Mouse (Mus musculus) yolk sac, embryonic 10.5 days (tissue): ENCODE measurements around the gene Slc24a3.

Source experiments
- DNase-seq: peaks from one replicate; pipeline ENCODE4 v3.0.0-alpha.2; 2017; ENCODE audit warnings: low spot score

Gene Slc24a3

GRCm38 (mm10) chr2:145283746-145284145, 116.2 kb downstream of the Slc24a3 start:
- DNase-seq = no peak

GRCm38 (mm10) chr2:145288501-145288900, 120.9 kb downstream of the Slc24a3 start:
- DNase-seq = no peak

DNA sequence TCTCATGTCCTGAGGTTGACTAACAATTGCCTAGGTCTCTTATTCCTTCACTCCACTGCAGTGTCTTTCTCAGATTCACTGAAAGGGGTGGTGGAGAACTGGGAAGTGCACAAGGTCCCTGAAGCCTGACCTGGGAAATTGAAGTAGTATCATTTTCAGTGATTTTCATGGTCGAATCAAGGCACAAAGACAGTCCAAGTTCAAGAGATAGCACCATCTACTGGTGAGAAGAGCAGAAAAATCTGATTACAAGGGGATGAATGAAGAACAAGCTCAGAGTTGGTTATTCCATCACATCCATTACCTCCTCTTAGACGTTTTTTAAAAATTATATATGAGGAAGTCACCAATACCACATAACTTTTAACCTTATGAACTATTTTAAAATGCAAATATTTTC, 123.9 kb downstream of the Slc24a3 start:
- no peak for DNase-seq

- no peak for DNase-seq
These were observed 124.6 kb downstream of the Slc24a3 start for GRCm38 (mm10) chr2:145292196-145292595.

GRCm38 (mm10) chr2:145292816-145293215, 125.3 kb downstream of the Slc24a3 start:
- no peak for DNase-seq

DNA sequence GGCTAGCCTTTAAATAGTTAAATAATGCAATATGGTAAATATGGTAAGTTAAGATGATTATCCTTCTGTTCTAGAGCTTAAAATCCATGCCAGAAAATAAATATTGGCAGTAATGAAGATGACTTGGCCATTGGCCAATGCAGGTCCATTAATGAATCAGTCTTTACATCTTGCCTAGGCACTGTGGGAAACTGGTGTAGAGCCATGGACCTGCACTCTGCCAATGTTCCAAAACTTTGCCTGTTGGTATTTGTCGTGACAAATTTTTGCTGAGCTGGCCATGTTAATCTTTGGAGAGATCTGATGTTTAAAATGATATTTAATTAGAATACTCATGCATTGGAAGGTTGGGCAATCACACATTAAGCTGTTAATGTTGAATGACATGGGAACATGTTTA, 129.4 kb downstream of the Slc24a3 start:
- no peak for DNase-seq

DNA sequence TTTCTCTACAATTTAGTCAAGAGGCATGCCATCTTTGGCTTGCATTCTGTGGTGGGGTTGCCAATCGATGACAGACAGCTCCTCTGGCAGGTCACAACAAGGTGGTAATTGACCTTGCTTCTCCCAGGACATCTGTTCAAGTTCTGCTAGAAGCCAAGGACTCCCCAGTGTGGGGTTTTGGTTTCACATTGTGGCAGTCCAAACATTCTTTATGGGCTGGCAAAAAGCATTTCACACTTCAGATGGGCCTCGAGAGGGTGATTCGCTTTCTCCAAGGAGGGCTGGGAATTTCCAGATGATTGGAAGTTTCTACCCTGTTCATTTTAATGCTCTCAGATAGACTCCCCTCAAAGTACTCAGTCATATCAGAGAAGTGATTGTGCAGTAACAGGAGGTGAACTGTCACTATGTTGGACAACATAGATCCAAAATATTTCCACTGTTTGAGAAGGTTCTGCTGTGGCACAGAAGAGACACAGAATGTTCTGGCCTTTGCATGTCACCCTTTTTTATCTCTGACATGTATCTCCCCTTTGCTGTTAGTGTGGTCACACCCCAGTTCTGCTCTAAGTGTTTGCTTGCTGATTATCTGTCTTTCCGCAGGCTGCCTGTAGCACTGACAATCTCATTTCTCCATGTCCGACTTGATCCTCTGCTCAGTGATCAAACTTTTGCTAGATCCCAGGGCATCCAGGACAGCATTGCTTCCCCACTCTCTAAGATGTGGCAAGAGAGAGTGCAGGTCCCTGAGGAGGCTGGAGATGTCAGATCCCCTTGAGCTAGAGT, 132.6 kb downstream of the Slc24a3 start:
- DNase-seq = no peak

DNA sequence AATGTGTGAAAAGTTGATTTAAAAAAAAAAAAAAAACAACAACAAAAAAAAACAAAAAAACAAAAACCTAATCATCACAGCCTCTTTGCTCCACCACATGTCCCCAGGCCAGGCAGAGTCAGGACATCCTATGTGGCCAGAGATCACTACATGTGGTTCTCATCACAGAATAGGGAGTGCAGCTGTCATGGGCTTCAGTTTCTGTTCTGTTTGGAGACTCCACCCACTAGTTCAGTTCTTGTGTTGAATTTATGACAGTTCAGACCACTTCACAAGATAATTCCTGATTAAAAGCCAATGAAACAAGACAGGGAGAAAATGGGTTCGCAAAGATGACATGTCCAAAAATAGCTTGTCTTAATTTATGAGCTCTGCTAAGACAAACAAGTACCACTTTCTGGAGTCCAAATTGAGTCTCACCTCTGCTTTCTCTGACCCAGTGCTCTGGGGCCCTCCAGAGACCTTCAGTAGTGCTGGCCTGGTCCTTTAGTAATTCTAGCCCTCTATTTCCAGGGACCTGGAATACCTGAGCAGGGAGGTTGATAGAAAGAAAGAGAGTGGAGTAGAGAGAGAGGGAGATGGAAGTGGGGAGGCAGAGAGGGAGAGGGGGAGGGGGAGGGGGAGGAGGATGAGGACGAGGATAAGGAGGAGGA, 139.8 kb downstream of the Slc24a3 start:
- no peak for DNase-seq

GRCm38 (mm10) chr2:145318916-145319315, 151.4 kb downstream of the Slc24a3 start:
- no peak for DNase-seq

DNA sequence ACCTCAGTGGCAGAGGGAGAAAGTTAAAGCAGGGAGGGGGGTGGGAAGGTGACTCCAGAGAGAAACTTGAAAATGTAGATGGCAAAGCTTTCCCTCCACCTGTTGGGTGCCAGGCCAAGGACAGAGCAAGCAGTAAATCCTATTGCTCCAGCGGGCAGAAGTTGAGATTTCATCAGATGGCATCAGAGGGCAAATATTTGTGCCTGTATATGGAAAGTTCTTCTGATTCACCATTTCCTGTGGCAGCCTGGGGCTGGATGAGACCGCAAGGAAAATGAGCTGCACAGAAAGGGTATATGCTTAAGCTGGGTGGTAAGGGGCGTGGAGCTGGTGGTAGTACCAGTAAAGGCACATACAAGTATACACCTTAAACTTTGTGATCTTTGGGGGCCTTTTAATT, 153.7 kb downstream of the Slc24a3 start:
- no peak for DNase-seq

DNA sequence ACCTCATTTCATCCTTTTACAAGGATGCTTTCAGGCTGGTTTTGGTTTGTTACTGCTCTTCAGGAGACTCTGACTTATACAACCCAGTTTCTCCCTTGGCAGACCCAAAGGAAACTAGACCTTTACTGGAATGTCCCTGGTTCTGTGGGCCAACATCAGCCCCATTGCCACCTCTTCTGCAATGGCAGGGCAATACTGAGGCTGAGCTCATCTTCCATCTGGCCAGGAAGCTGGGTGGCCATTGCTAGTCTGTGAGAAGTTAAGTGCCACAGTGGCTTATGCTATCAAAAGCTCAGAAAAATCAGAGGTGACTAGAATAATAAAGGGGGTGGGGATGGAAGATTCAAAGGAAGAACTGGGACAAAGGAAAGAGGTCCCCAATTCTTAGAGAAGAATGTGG, 154.2 kb downstream of the Slc24a3 start:
- DNase-seq = no peak

DNA sequence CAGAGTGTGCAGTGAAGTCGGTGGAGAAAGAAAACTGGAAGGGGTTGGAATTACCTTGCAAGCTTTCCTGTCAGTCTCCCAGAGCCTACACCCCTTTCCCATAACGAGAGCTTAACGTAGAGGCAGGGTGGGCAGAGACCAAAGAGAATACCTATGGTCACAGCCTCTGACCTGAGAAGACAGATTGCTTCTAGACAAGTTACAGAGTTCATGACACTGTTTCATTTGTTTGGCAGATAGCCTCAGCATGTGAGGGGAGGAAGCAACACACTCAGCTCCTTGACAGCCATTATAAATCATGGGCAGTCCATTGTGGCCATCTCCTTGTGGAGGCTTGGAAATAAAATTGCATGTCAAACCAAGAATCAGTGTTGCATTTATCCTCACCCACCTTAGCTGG, 156.9 kb downstream of the Slc24a3 start:
- no peak for DNase-seq

DNA sequence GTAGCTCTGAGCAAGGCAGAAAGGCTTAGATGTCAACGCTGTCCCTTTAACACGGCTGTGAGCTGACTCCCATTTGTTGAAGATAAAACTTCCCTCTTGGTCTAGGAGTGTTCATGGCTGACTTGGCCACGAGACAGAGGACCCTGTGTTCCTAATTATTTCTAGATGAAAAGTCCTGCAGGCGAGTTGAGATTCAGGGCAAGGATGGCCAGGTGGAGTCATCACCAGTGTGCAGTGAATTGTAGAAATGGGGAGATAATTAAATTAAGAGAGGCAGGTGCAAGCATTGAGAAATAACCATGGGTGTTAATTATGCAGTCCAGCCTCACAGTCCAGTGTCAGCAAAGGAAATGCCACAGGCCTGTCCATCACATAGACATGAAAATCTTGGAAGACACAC, 158.3 kb downstream of the Slc24a3 start:
- no peak for DNase-seq

DNA sequence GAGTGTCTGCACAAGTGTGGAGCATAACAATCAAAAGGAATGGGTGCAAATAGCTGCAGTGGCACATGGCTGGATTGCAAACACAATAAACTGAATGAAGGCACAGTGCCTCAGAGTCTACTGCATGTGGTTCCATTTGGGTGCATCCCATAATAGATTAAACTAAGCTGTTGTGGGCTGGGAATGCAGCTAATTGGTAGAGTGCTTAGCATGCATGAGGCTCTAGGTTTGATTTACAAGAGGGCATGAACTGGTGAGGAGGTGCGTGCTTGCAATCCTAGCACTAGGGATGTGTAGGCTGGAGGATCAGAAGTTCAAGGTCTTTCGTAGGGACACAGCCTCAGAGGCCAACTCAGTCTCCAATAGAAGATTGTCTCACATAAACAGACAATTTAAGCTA, 159.0 kb downstream of the Slc24a3 start:
- no peak for DNase-seq

GRCm38 (mm10) chr2:145329756-145330155, 162.2 kb downstream of the Slc24a3 start:
- DNase-seq = no peak

- no peak for DNase-seq
These were observed 164.0 kb downstream of the Slc24a3 start for GRCm38 (mm10) chr2:145331525-145331924.

- DNase-seq = no peak
These were observed 165.9 kb downstream of the Slc24a3 start for GRCm38 (mm10) chr2:145333466-145333865.

DNA sequence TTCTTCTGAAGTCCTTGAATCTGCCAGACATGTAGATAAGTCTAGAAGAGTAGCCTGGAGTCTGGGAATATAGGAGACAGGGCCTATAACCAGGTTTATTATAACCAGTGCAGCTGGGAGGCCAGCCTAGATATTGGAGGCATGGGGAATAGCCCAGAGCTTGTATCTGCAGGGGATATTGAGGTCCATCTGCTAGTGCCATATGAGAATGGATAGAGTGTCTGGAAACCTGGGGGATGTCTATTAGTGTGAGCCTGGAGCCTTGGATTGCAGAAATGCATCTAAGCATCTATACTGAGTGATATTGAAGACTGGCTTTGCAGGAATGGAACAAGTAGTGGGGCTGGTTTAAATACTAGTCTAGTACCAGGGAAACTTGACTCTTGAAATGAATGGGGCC, 168.9 kb downstream of the Slc24a3 start:
- no peak for DNase-seq

- no peak for DNase-seq
These were observed 173.3 kb downstream of the Slc24a3 start for GRCm38 (mm10) chr2:145340816-145341215.

GRCm38 (mm10) chr2:145342956-145343355, 175.4 kb downstream of the Slc24a3 start:
- no peak for DNase-seq

DNA sequence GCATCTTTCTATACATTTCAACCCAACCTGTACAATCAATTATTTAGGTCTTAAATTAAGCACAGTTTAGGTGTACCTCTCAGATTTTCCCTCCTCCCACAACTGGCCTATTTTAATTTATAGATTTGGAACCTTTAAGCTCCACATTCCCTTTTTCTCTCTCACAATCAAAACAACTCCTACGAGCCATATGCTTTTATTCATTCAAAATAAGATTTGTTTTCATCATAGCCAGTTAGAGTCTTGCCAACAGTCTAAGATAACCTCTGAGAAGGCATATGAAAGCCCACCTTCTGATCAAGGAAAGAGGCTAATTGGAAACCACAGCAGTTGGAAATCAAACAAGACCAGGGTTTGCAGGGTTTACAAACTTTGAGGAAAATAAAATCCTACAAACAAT, 177.0 kb downstream of the Slc24a3 start:
- DNase-seq = no peak

DNA sequence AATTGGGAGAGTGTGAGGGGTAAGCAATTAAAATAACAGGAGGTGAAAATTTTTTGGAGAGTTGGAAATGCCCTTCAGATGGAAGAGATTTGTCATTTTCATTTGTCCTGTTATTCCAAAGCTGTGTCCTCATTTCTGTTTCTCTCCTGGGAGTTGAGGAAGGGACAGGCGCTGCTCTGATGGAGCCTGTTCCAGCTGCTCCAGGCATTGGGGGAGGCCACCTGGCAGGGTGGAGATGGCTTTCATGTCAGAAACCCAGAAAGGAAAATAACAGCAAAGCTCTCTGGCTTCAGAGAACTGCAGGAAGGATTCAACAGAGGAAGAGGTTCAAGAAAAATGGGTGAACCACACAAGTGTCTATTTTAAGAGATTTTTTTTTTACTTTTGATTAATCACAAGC, 186.2 kb downstream of the Slc24a3 start:
- no peak for DNase-seq

DNA sequence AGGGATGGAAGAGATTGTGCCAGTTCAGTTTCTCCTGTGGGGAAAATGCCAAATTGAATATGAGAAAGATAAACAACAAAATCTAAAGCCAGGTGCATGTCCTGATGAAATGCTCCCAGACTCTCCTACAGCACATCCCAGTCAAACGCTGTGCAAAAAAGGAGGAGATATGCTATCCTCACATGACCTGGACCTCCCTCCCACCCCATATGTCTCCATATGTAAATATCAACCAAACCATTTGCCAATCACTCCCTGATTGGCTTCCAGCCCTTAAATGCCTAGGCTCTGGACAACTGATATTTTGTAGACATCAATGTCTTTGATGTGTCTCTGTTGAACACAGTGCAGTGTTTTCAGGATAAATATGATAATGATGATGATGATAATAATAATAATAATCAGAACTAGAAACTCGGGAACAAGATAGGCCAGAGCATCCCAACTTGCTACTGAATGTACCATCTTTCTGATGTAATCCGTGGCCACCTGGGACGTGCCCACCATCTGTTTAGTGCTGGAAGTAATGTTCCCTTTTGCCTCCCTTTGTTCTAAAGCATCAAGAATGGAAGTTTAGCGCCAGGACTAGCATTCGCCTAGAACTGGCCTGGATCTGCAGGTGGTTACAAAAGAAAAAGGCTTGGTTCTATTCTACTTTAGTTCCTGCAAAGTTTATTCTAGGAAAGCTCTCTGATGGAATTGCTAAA, 190.8 kb downstream of the Slc24a3 start:
- no peak for DNase-seq
